Mouse (Mus musculus) lung, adult 2 months (tissue): ENCODE measurements at regions not wholly inside any gene's neighbourhood (a gene's known extent, or its start where the extent isn't known, plus 50 kb on each side); places are given as distances from the start of the nearest gene placed in this dataset.

Source experiments
- CTCF ChIP-seq: fragments of 200-500 bp; IDR thresholded peaks from 2 replicates; pipeline ENCODE4 v1.5.1; 2011; ENCODE audit warnings: mild to moderate bottlenecking, low read length, control low read depth; ENCODE audit not compliant: insufficient read depth
- POLR2A ChIP-seq: fragments of 200-500 bp; IDR thresholded peaks from 2 replicates; pipeline ENCODE4 v1.6.1; 2011; ENCODE audit warnings: low read depth, mild to moderate bottlenecking, control low read depth, low read length, borderline replicate concordance; ENCODE audit errors: extremely low read depth

GRCm38 (mm10) chr3:61478861-61479584, 113.3 kb upstream of the B430305J03Rik start:
- TF ChIP-seq CTCF (no peak), POLR2A (no peak)
